Mouse (Mus musculus) lung, postnatal 36 days (tissue): ENCODE data around the gene Sgsm2.

Source experiments
- DNase-seq: peaks from one replicate; pipeline ENCODE4 v3.0.0; 2022; ENCODE audit warnings: mixed read lengths

Sgsm2 gene

GRCm38 (mm10) chr11:74896901-74897677, at the start of gene Sgsm2:
Sgsm2 (minus strand) TSS chr11:74897060.
- DNase-seq = peak; percentile 56

DNA sequence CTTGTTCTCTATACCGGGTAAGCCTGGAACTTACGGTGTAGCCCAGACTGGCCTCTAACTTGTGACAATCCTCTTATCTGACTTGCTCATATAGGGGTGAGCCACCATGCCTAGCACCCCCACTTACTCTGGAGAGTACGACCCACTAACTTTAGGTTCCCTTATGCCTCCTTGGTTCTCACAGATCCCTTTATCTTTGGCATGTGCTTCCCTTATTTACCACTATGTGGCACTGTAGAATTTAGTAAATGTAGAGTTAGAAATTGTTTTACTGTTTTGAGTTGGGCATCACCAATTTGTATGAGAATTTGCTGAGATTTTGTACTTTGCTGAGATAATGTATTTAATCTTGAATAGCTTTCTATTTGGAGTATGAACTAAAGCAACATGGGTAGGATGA, 49.5 kb upstream of the Sgsm2 start:
- peak; percentile 80 for DNase-seq

DNA sequence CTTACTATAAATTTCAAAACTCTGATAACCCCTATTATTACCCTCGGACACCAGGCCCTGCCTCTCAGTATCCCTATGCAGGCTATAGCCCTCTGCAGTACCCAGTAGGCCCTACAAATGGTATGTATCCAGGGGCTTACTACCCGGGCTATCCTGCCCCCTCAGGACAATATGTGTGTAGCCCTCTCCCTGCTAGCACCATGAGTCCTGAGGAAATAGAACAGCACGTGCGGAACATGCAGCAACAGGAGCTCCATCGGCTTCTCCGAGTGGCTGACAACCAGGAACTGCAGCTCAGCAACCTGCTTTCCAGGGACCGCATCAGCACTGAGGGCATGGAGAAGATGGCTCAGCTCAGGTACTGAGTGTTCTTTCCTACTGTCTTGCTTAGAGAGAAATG, 33.5 kb upstream of the Sgsm2 start:
- DNase-seq = no peak

DNA sequence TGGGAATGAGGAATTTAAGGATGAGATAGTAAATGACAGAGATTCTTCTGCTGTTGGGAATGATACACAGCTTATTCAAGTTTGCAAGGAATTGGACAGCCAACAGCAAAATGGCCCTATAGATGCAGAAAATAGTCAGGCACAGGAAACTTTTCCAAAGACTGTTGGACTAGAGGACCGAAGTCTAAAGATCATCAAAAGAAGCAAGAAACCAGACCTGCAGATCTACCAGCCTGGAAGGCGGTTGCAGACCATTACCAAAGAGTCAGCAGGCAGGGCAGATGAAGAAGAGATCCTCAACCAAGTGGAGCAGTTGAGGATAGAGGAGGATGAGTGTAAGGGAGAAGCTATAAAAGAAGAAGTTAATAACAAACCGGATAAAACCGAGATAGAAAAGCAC, 32.3 kb upstream of the Sgsm2 start:
- DNase-seq = no peak

DNA sequence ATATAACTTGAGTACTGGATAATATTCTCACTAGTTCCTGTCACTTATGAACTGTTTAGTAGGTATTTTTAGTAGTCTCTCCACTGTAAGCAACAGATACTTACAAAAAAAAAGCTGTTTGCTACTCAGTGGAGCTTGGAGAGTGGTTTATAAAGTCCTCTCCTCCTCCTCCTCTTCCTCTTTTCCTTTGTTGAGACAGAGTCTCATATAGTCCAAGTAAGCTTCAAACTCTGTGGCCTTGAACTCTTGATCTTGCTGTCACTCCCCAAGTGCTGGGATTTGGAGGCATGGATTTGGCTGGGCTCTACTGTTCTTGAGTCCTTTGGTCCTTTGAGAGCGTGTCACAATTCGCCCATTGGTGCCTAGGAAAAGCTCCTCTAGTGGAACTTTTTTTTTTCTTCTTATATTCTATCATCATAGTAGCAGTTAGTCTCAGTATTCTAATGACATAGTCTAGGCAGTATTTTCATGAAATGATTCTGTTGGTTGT, 30.4 kb upstream of the Sgsm2 start:
- no peak for DNase-seq

DNA sequence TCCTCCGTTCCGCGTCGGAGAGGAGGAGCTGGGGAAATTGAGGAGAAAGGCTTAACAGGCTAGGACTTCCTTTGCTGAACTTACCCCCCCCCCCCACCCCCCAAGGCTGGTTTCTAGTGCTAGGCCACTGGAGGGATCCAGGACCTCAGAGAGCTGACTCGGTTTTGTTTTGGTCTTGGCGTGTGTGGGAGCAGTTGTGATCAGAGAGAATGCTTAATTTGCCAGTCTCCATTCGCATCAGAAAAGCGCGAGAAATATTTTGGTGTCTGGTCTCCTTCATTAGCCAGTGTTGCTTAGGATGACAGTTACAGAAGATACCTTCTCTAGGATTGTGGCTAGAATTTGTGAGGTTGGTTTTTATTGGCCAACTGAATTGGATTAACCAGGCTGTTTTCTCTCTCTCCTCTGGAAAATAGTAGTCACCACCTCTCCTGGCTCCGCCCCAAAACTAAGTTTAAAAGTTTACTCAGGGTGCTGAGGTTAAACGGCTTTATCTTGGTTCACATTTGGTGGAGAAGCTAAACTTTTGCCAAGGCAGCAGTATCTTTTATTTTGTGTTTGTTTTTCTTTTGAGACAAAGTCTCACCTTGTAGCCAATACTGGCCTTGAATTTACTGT, 29.6 kb upstream of the Sgsm2 start:
- DNase-seq = peak; percentile 67

- DNase-seq = peak; percentile 95
These were observed 28.9 kb upstream of the Sgsm2 start, which contains the start of the genes Smg6 and Srr for GRCm38 (mm10) chr11:74925577-74926387. Smg6 (plus strand) TSS chr11:74925823. Srr (minus strand) TSS chr11:74925948.

DNA sequence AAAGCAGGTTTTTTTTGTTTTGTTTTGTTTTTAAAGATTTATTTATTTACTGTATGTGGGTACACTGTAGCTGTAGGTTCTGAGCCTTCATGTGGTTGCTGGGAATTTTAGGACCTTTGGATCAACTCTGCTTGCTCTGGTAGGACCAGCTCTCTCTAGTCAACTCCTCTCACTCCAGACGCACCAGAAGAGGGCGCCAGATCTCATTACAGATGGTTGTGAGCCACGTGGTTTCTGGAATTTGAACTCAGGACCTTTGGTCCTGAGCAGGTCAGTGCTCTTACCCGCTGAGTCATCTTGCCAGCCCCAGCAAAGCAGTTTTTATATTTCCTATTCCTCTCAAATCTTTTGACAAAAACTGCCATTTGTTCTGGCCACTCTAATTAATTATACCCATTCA, 27.3 kb upstream of the Sgsm2 start:
- peak; percentile 73 for DNase-seq

DNA sequence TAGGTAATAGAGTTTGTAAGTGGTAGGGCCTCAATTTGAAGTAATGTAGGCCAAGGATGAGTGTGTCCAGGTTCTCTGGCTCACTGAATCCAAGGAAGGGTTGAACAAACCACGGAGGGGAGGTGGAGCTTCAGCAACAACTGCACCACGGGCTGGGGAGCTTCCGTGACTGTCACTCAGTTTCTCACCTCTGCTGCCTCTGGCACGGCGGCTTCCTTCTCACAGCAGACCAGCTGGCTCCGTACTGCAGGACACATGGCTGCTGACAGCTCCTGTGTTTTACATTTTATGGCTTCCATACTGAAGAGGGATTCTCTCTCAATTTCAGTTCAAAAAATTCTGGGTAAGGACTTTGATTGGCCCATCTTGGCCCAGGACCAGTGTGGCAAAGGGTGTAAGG, 22.4 kb upstream of the Sgsm2 start:
- DNase-seq = no peak

GRCm38 (mm10) chr11:74912492-74912891, 15.6 kb upstream of the Sgsm2 start:
- DNase-seq = no peak

GRCm38 (mm10) chr11:74909978-74910377, 13.1 kb upstream of the Sgsm2 start:
- DNase-seq = no peak

GRCm38 (mm10) chr11:74908618-74909399, 11.9 kb upstream of the Sgsm2 start:
- DNase-seq = no peak

DNA sequence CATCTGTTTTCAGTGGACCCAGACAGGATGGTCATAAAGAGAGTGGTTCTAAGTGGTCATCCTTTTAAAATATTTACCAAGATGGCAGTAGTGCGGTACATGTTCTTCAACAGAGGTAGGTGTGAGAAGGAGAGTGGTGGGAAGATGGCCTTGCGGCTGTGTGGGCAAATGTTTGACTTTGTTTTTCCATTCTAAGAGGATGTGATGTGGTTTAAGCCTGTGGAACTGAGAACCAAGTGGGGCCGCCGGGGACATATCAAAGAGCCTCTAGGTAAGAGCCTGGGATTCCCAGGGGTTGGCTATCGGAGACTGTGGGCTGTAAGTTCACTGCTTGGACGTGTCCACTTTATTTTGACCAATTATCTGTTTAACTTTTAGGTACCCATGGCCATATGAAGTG, 11.0 kb upstream of the Sgsm2 start:
- DNase-seq = no peak

GRCm38 (mm10) chr11:74902416-74902815, 5.6 kb upstream of the Sgsm2 start:
- DNase-seq = no peak

DNA sequence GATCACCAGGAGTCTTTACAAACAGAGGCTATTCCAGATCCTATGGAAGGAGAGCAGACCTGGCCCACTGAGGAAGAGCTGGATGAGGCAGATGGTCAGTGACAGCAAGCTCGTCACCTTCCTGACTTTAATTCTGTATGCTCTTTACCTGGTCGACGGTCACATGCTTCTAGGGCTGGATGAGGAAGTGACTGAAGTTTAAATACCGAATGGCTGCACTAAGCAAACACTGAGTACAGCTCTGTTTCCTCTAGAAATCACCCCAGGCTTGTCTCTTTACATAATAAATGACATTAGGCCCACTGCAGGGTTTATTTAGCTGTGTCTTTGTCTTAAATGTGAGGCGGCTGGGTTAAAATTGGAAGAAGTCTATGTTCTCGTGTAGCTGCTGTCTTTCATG, 4.7 kb upstream of the Sgsm2 start:
- DNase-seq = no peak

DNA sequence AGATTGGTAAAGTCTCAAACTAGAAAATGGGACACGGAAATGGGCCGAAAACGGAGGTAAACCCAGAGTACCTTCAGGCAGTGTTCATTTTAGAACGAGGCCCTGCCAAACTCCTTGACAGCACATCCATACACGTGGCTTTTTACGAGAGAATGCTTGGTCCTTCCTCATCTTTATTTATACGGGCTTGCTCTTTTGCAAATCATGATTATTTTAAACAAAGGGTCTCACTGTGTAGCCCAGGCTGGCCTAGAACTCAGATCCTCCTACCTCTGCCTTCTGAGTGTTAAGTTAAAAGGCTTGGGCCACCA, 1.6 kb upstream of the Sgsm2 start:
- DNase-seq = no peak

GRCm38 (mm10) chr11:74897678-74898516, 1.0 kb upstream of the Sgsm2 start, which contains the start of gene Tsr1:
Tsr1 (plus strand) TSS chr11:74898071.
- DNase-seq = peak; percentile 95

DNA sequence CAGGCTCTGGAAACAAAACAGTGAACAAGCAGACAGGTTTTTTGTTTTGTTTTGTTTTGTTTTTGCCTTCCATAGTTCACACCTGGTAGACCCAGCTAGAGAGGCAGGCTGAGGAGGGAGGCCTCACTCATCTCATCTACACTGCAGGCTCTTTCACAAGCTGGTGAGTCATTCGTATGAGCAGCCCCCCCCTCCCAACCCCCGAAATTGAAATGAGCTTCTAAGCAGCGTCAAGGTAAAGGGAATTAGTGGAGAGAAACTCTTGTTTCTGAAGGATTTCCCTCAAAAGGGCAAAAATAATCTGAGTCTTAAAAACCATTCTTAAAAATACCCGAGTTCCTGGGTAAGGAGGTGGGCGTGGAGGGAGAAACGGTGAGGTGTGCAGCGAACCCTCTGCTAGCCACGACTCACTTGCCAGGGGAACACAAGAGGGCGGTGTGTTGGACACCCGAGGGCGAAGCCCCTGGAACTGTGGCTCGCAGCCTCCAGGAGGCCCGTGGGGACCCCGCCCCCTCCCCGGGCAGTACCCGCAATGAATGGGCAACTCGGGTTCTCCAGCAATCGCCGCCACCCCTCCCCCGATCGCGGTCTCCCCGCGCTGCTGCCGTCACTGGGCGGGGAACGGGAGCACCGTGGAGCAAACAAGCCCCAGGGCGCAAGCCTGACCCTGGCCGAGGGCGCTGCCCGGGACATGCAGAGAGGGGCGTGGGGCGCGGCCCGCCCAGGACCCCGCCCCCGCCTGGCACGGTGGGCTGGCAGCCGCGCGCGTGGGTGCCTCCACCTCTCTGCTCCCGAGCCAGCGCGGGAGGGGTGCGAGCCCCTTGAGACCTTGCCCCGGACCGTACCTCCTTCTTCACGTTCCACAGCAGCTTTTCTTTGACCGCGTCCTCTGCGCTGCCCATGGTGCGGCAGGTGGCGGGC, 620 bp downstream of the Sgsm2 start:
- DNase-seq = peak; percentile 69

GRCm38 (mm10) chr11:74894619-74895018, 2.2 kb downstream of the Sgsm2 start:
- peak; percentile 9 for DNase-seq

GRCm38 (mm10) chr11:74883098-74883497, 13.8 kb downstream of the Sgsm2 start:
- DNase-seq = no peak

GRCm38 (mm10) chr11:74881979-74882378, 14.9 kb downstream of the Sgsm2 start:
- DNase-seq = peak; percentile 13
